Mouse (Mus musculus) cerebellum, adult 18-20 months (tissue): ENCODE measurements around the gene Gm4450.
"Not testable (repeated sequence)": the region's sequence is repeated elsewhere in the genome, so short reads cannot be mapped to it uniquely, and the experiment has no call there.

Experiments used
- DNase-seq, 2 experiments: peaks; one replicate each; pipeline ENCODE4 v3.0.0; 2021

The Gm4450 gene

GRCm38 (mm10) chr3:98457026-98457425 lies at the start of gene Gm4450:
TSS of gene Gm4450 (minus strand) at chr3:98457126.
- DNase-seq, result not testable (repeated sequence)

GRCm38 (mm10) chr3:98497401-98497800 lies 40.5 kb upstream of the Gm4450 start:
- DNase-seq, result not testable (repeated sequence)

DNA sequence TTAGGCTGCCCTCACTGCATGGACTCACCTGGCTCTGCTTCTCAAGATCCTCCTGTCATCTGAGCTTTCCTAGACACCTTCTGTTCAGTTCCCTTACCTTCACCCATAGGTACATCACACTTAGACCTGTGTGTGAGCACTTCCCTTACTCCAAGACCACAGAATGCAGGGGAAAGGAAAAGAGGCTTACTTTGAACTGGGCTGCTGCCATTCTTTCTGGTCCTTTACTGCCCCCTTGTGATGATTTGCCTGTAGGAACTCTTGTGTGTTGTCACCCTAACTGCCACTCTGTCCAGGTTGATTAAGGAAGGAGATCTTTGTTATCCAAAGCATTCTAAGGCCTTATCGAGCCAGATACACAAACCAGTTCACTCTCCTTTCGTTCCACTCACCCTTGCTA lies 39.8 kb upstream of the Gm4450 start:
- not testable (repeated sequence) for DNase-seq

- not testable (repeated sequence) for DNase-seq
These were observed 38.1 kb upstream of the Gm4450 start for GRCm38 (mm10) chr3:98495055-98495454.

DNA sequence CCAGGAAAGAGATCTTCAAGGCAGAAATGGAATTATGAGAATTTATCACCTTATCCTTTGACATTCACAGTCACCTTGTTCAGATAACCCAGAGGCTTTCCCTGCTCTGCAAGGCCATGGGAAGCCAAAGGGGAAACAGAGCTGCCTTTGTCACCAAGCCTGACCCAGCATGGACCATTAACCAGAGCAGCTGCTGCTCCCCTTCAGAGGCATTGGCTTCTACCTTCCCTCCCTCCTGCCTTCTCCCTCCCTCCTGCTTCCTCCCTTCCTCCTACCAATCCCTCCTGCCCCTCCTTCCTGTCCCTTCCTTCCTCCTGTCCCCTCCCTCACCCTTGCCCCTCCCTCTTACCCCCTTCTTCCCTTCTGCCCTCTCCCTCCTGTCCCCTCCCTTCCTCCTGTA lies 37.3 kb upstream of the Gm4450 start:
- DNase-seq, result not testable (repeated sequence)

- not testable (repeated sequence) for DNase-seq
These were observed 14.6 kb upstream of the Gm4450 start for GRCm38 (mm10) chr3:98471499-98471898.

DNA sequence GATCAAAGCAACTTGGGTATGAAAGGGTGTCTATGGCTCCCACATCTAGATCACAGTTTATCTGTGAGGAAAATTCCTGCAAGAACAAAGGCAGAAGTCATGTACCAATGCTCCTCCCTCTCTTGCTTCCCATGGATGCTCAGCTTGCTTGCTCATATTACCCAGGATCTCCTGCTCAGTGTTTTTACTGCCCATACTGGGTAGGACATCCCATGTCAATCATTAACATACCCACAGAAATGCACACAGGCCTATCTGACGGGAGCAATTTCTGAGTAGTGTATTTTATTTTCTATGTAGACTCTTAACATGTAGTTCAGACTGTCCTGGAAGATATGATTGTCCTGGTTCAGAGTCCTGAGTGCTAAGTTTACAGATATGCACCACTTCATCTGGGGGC lies 14.1 kb upstream of the Gm4450 start:
- not testable (repeated sequence) for DNase-seq

GRCm38 (mm10) chr3:98469323-98469722 lies 12.4 kb upstream of the Gm4450 start:
- not testable (repeated sequence) for DNase-seq

DNA sequence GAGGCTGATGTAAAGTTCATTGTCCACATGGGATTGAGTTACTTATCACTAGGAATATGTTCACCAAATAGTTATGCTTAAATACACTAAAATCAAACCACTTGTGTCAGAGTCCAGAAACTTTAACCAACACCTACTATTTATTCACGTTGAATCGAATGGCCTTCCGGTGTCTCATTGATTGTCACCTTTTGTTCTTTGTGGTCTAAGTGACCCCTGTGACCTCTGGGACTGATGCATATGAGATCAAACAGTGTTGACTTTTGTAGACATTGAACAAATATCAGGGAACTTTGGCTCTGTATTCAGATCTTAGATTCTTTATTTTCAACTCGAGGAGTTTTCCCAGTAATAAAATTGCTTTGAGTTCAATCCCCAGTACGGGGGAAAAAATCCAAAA lies 3.1 kb downstream of the Gm4450 start:
- not testable (repeated sequence) for DNase-seq

- DNase-seq, result not testable (repeated sequence)
These were observed 13.0 kb downstream of the Gm4450 start for GRCm38 (mm10) chr3:98443924-98444323.

DNA sequence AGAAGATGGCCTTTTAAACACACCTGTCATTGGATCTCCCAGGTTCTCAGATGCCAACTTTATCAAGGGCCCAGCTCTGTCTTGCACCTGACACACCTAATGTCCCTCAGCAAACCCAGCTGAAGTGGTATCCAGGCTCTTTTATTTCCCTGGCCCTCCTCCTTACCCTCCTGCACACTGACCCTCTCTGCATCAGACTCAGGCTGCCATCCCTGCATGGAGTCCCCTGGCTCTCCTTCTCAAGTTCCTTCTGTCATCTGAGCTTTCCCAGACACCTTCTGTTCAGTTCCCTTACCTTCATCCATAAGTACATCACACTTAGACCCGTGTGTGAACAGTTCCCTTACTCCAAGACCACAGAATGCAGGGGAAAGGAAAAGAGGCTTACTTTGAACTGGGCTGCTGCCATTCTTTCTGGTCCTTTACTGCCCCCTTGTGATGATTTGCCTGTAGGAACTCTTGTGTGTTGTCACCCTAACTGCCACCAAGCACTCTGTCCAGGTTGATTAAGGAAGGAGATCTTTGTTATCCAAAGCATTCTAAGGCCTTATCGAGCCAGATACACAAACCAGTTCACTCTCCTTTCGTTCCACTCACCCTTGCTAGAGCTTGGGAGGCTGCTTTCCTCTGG lies 13.7 kb downstream of the Gm4450 start:
- not testable (repeated sequence) for DNase-seq

GRCm38 (mm10) chr3:98442245-98442644 lies 14.7 kb downstream of the Gm4450 start:
- not testable (repeated sequence) for DNase-seq

GRCm38 (mm10) chr3:98435030-98435429 lies 21.9 kb downstream of the Gm4450 start:
- no peak for DNase-seq

DNA sequence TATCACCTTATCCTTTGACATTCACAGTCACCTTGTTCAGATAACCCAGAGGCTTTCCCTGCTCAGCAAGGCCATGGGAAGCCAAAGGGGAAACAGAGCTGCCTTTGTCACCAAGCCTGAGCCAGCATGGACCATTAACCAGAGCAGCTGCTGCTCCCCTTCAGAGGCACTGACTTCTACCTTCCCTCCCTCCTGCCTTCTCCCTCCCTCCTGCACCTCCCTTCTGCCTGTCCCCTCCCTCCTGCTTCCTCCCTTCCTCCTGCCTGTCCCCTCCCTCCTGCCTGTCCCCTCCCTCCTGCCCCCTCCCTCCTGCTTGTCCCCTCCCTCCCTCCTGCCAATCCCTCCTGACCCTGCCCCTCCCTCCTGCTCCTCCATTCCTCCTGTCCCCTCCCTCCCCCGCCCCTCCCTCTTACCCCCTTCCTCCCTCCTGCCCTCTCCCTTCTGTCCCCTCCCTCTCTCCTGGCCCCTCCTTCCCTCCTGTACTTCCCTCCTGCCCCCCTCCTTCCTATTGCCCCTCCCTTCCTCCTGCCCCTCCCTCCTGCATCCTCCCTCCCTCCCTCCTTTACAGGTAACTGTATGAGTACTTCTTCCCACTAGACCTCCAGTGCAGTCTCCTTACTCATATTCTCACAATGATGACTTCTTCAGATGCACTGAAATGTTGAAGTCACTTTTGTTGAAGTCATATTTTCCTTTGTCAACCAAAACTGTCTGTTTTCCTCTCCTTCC lies 22.7 kb downstream of the Gm4450 start:
- no peak for DNase-seq

GRCm38 (mm10) chr3:98428928-98429525 lies 27.9 kb downstream of the Gm4450 start:
- DNase-seq, result no peak

GRCm38 (mm10) chr3:98428449-98428775 lies 28.5 kb downstream of the Gm4450 start:
- DNase-seq, result no peak

GRCm38 (mm10) chr3:98427600-98428448 lies 29.1 kb downstream of the Gm4450 start:
- DNase-seq, result peak; percentile 90 to 94

DNA sequence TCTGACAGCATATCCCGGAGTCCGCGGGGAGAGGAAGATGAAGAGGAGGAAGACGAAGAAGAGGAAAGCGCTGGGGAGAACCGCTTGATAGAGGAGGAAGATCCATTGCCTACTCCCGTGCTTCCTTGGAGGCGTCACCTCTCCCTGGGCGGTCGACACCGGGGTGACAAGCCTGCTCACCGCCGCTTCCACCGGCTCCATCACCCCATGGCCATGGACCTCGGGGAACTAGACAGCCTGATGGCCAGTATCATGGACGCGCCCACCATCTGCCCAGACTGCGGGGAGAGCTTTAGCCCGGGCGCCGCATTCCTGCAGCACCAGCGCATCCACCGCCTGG lies 29.7 kb downstream of the Gm4450 start:
- no peak for DNase-seq

DNA sequence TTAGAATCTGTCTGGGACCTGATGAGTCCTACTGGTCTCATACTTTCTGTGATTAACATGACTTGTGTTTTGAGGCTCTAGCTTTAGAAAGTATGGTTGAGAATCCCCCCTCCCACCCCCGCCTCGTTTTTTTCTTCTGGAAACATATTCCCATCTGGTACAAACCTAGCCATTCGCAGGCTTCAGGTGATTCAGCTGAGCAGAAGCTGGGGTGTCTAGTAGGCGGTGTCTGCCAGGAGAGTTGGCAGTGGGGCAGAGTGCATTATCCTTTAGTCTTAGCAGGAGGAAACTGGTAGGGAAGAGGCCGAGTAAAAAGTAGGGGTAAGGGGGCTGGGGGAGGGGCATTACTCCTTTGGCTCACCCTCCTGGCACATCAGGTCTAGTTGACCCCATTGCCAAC lies 30.2 kb downstream of the Gm4450 start:
- peak in 1 of 2 experiments; percentile 42 for DNase-seq

DNA sequence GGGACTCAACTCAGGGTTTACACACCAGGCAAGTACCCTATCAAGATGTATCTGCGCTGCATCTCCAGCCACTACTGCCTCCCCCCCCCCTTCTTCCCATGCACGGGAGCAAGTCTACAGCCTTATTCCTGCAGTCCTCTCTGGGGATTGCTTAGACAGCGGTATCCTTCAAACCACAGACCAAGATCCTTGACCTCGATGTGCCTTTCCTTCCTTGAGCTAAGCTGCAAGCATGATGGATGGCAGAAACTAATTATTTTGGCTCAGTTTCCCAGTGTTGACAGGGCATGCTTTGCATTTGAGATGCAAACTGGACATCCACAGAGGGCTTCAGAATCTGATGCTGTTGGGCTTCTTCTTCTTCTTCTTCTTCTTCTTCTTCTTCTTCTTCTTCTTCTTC lies 34.0 kb downstream of the Gm4450 start:
- DNase-seq, result no peak

DNA sequence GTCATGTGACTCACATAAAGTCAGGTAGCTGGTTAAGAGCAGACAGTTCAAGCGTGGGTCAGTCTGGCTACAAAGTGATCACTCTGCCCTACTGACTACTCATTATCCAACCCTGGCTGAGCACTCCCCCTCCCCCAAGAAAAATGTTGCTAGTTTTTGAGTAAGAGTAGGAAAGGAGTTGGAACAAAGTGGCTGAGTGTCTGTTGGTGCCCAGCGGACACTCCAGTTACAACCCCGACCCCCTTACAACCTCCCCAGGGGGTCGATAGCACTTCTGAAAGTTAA lies 37.2 kb downstream of the Gm4450 start:
- DNase-seq, result no peak

DNA sequence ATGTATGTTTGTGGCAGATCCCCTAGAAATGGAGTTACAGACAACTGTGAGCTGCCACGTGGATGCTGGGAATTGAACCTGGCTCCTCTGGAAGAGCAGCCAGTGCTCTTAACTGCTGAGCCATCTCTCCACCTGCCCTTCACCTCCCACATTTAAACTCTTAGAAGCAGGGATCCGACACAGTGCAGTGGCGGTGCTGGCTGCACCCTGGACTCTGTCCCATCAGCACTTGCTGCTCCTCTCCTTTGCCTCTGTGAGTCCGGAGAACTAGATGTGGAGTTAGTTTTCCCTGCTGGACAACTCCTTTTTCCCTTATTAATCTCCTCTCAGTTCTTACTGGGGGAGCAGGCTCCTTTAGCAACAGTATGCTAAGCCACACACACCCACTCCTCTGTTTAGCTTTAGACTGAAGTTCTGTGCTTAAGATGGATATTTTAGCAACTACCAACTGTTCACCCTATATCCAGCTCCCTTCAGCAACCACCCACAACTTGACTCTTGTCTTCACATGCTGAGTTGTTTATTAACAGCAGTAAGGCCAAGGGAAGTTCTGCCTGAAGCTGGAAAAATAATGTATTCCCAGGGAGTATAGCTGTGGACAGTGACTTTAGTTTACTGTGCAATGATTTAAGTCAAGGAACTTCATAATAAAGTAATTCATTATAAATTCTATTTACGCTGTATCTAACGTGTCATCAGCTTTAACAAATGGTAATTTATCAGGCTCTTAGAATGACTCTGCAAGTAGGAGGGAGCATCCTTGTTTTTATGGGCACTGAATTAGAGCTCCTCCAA lies 37.7 kb downstream of the Gm4450 start:
- no peak for DNase-seq

DNA sequence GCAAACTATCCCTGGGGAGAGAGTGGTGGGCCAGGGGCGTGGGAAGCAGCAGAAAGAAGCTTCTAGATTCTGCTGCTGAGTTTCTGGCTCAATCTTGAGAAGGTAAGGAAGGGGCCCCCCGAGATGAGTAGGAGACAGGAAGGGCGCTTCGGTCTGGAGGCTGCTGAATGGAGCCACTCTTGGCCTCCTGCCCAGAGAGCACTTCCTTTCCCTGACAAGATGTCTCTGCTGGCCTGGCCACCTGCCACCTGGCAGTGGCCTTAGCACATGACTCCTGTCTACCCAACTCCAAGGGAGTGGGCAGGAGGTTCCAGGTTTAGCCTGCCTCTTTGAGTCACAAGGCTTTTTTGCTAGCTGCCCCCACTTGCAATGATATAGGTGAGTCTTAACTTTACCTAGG lies 39.6 kb downstream of the Gm4450 start:
- peak; percentile 86 to 87 for DNase-seq
